Comparison of ENCODE assay signal across 8 mouse cellular contexts in genomic region chr10:70097911-70098569, GRCm38 (mm10). TPM values are rescaled to one million over a fixed set of nuclear protein-coding genes. Genes with fewer than 3 reads are reported as not detected.
DNase-seq lines count a peak whose midpoint lies in the region; ATAC-seq and TF ChIP-seq lines count a peak whose summit lies in the region.

No protein-coding gene starts in this region.

- peaks cover 4% of the 10 kb centered on the region; the same call in 1 of the 2 replicates for H3K36me3 ChIP-seq in ES-E14 (ENCODE audit: control insufficient read depth, insufficient read depth, low read length, poor library complexity, severe bottlenecking)
- H3K36me3 ChIP-seq in hindbrain, embryonic 12.5 days, result peaks cover 5% of the 10 kb centered on the region; the same call in 1 of the 2 replicates

- H3K27me3 ChIP-seq in hindbrain, embryonic 12.5 days, result no peaks in the 10 kb centered on the region

- DNase-seq in ES-E14 (ENCODE audit: low read depth, low spot score), result no peak
- peak; percentile 59 for DNase-seq in cerebellum, adult 9-10 months
- peak; percentile 43 to 58 for DNase-seq in frontal cortex, postnatal 14 days (ENCODE audit: low spot score in 2 of 2)
- peak; percentile 42 for DNase-seq in left cerebral cortex, adult 11 months (ENCODE audit: low spot score)
- DNase-seq in lung, postnatal 25 days (ENCODE audit: low spot score), result peak; percentile 57
- peak; percentile 64 to 66 for DNase-seq in right cerebral cortex, adult 2 months (ENCODE audit: low spot score in 2 of 2)
- DNase-seq in urinary bladder, postnatal 10 days (ENCODE audit: low spot score), result peak; percentile 28

- H3K9me3 ChIP-seq in ES-E14 (ENCODE audit: control insufficient read depth, insufficient read depth, low read depth, low read length), result no peaks in the 10 kb centered on the region
- H3K9me3 ChIP-seq in hindbrain, embryonic 12.5 days (replicated peaks), result 0 out of 2 replicates have a peak, but pooled peaks cover 7% of the 10 kb centered on the region

- WGBS in hindbrain, embryonic 12.5 days, result under 1% methylated on average over 29 of the region's 29 CpGs

- H3K9ac ChIP-seq in ES-E14 (ENCODE audit: insufficient read depth, low read depth, low read length, poor library complexity, severe bottlenecking), result peak overlapping the region; percentile 93
- H3K9ac ChIP-seq in hindbrain, embryonic 12.5 days, result peak overlapping the region; percentile 88

- in situ Hi-C loops in ES-E14 (cut with MboI; ENCODE audit: low sequenced_read_pairs in 2 of 2, unreplicated experiment in 2 of 2), result no loop called here

- H3K4me2 ChIP-seq in hindbrain, embryonic 12.5 days (replicated peaks), result peak overlapping the region; percentile 85

- H3K27ac ChIP-seq in ES-E14 (ENCODE audit: insufficient read depth, low read depth, low read length, poor library complexity, severe bottlenecking), result no peak overlapping the region
- peak overlapping the region; percentile 86 for H3K27ac ChIP-seq in hindbrain, embryonic 12.5 days

- H3K4me3 ChIP-seq in ES-E14 (ENCODE audit: insufficient read depth in 1 of 2, low read depth in 1 of 2, low read length in 2 of 2, poor library complexity in 1 of 2, severe bottlenecking in 1 of 2), result peak overlapping the region; percentile 94 to 100
- peak overlapping the region; percentile 78 for H3K4me3 ChIP-seq in hindbrain, embryonic 12.5 days

- peak; percentile 62 for ATAC-seq in hindbrain, embryonic 12.5 days (ENCODE audit: low FRiP score)

- H3K4me1 ChIP-seq in ES-E14 (ENCODE audit: control insufficient read depth in 2 of 2, insufficient read depth in 2 of 2, low read length in 2 of 2, poor library complexity in 1 of 2), result peaks cover 7 to 17% of the 10 kb centered on the region in 2 experiments; a peak in 2 of 4 replicates
- peaks cover 36% of the 10 kb centered on the region for H3K4me1 ChIP-seq in hindbrain, embryonic 12.5 days

TF ChIP-seq in ES-E14, 5 proteins besides CTCF, POLR2A, EP300 and RAD21:
- 0 out of 2 replicates have a peak, but pooled peaks have one; percentile 16 for TF ChIP-seq HCFC1 (IDR thresholded peaks at IDR 0.05; ENCODE audit: borderline replicate concordance, insufficient read depth, low read length)
- TF ChIP-seq CHD2 (IDR thresholded peaks at IDR 0.05; ENCODE audit: low read depth, low read length), result no peak

RNA-seq across cellular contexts. Expression of gene Ccdc6, which starts 1.1 kb away (rescaled TPM):
- 21.3 and 24.0 TPM in 2 replicates for total RNA-seq in ES-E14 (2012; rRNA removed)
- polyA plus RNA-seq in hindbrain, embryonic 12.5 days (2016; fragmentation: Nextera tagmentation; extraction: Ambion mirVana), result 17.0 and 18.9 TPM in 2 replicates
